8 mouse cellular contexts compared by ENCODE assay signal in the genomic region with DNA sequence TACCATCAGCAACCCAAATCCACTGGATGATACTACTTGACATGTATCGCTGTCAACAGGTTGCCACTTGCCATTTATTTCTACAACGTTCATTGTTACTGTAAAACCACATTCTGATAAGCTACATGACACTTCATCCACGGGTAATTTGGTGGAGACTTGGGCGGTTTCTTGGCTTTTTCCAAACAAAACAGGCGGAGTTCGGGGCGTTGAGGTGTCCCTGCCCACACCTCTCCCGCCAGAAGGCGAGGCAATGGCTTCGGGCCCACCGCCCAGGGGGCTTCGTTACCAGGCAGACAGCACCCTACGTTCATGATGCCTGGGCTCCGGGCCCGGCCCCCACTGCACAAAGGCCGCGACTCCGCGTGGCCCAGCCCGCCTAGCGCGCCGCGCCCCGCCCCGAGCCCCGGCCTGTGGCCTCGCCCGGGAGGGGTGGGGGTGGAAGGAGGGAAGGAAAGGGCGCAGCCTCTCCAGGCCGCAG. TPM values are rescaled to one million over a fixed set of nuclear protein-coding genes. Genes with fewer than 3 reads are reported as not detected.
DNase-seq lines count a peak whose midpoint lies in the region; ATAC-seq and TF ChIP-seq lines count a peak whose summit lies in the region.

No protein-coding gene starts in this region.

- peaks cover 41% of the 10 kb centered on the region for H3K4me1 ChIP-seq in erythroblast, embryonic 14.5 days (ENCODE audit: control insufficient read depth)
- peaks cover 22% of the 10 kb centered on the region for H3K4me1 ChIP-seq in intestine, embryonic 16.5 days (ENCODE audit: control insufficient read depth, insufficient read depth, low read length)
- peaks cover 6% of the 10 kb centered on the region for H3K4me1 ChIP-seq in stomach, postnatal 0 days (replicated peaks; ENCODE audit: control insufficient read depth, insufficient read depth)

- H3K27me3 ChIP-seq in erythroblast, embryonic 14.5 days (ENCODE audit: control insufficient read depth), result no peaks in the 10 kb centered on the region
- H3K27me3 ChIP-seq in intestine, embryonic 16.5 days (replicated peaks; ENCODE audit: control insufficient read depth, insufficient read depth, low read length), result no peaks in the 10 kb centered on the region
- H3K27me3 ChIP-seq in stomach, postnatal 0 days (ENCODE audit: control insufficient read depth, insufficient read depth, low read length), result no peaks in the 10 kb centered on the region

- peak; percentile 95 for ATAC-seq in intestine, embryonic 16.5 days
- ATAC-seq in stomach, postnatal 0 days (ENCODE audit: low FRiP score, low TSS enrichment), result peak; percentile 91

- peak overlapping the region; percentile 96 for H3K9ac ChIP-seq in intestine, embryonic 16.5 days (ENCODE audit: low read depth, low read length)
- H3K9ac ChIP-seq in stomach, postnatal 0 days (ENCODE audit: low read length), result peak overlapping the region; percentile 92

- DNase-seq in cerebellum, postnatal 10 days, result peak; percentile 81 to 82
- DNase-seq in cerebellum, adult 9-10 months, result no peak
- DNase-seq in spleen, postnatal 36 days (ENCODE audit: low spot score in 2 of 2), result peak; percentile 79
- no peak for DNase-seq in spleen, adult 12 weeks (ENCODE audit: low spot score)
- peak; percentile 80 for DNase-seq in lung, postnatal 25 days (ENCODE audit: low spot score)
- peak; percentile 88 for DNase-seq in stomach, postnatal 0 days (ENCODE audit: low spot score)

- peaks cover 49% of the 10 kb centered on the region for H3K36me3 ChIP-seq in erythroblast, embryonic 14.5 days (ENCODE audit: control insufficient read depth)
- H3K36me3 ChIP-seq in intestine, embryonic 16.5 days (ENCODE audit: control insufficient read depth, insufficient read depth, low read length), result peaks cover 8% of the 10 kb centered on the region
- H3K36me3 ChIP-seq in stomach, postnatal 0 days (ENCODE audit: control insufficient read depth, insufficient read depth, low read length), result peaks cover 9% of the 10 kb centered on the region

- H3K9me3 ChIP-seq in erythroblast, embryonic 14.5 days (ENCODE audit: control insufficient read depth, low read length), result no peaks in the 10 kb centered on the region
- H3K9me3 ChIP-seq in intestine, embryonic 16.5 days (ENCODE audit: control insufficient read depth, low read length), result no peaks in the 10 kb centered on the region
- H3K9me3 ChIP-seq in stomach, postnatal 0 days (ENCODE audit: control insufficient read depth, low read length), result no peaks in the 10 kb centered on the region

- H3K27ac ChIP-seq in intestine, embryonic 16.5 days (ENCODE audit: low read length), result peak overlapping the region; percentile 91
- peak overlapping the region; percentile 94 for H3K27ac ChIP-seq in stomach, postnatal 0 days (replicated peaks)

- TF ChIP-seq EP300 in stomach, postnatal 0 days (optimal IDR thresholded peaks at IDR 0.05), result no peak

- peak overlapping the region; percentile 97 for H3K4me3 ChIP-seq in erythroblast, embryonic 14.5 days (replicated peaks)
- H3K4me3 ChIP-seq in intestine, embryonic 16.5 days (ENCODE audit: low read length), result peak overlapping the region; percentile 97
- H3K4me3 ChIP-seq in stomach, postnatal 0 days (ENCODE audit: low read depth, low read length), result peak overlapping the region; percentile 85

- H3K4me2 ChIP-seq in intestine, embryonic 16.5 days (ENCODE audit: low read depth, low read length), result peak overlapping the region; percentile 85
- peak overlapping the region; percentile 77 for H3K4me2 ChIP-seq in stomach, postnatal 0 days (replicated peaks; ENCODE audit: low read depth)

- WGBS in intestine, embryonic 16.5 days, result under 1% methylated on average over 29 of the region's 31 CpGs
- WGBS in stomach, postnatal 0 days, result 0% methylated on average over 16 of the region's 31 CpGs

- TF ChIP-seq CTCF in stomach, postnatal 0 days (IDR thresholded peaks at IDR 0.05; ENCODE audit: low read depth), result no peak

RNA-seq across cellular contexts. Expression of gene Dgcr8, which starts 0.4 kb away (rescaled TPM):
- 0.64 and 0.95 TPM in 2 replicates for polyA plus RNA-seq in erythroblast, embryonic 14.5 days (2012)
- polyA plus RNA-seq in intestine, embryonic 16.5 days (2015; fragmentation: Nextera tagmentation; extraction: Ambion mirVana), result 17.0 and 18.9 TPM in 2 replicates
- 8.1 and 8.4 TPM in 2 replicates for polyA plus RNA-seq in stomach, postnatal 0 days (2015; fragmentation: Nextera tagmentation; extraction: Ambion mirVana)

RNA-seq across cellular contexts. Expression of gene Gm49776, which starts 30.5 kb away (rescaled TPM):
- not detected in 2 replicates for polyA plus RNA-seq in erythroblast, embryonic 14.5 days (2012)
- polyA plus RNA-seq in intestine, embryonic 16.5 days (2015; fragmentation: Nextera tagmentation; extraction: Ambion mirVana), result 1.7 TPM in 1 of 2 replicates, not detected in the other
- polyA plus RNA-seq in stomach, postnatal 0 days (2015; fragmentation: Nextera tagmentation; extraction: Ambion mirVana), result 0.67 and 1.8 TPM in 2 replicates

RNA-seq across cellular contexts. Expression of gene Ranbp1, which starts 40.1 kb away (rescaled TPM):
- polyA plus RNA-seq in erythroblast, embryonic 14.5 days (2012), result 72.2 and 86.6 TPM in 2 replicates
- polyA plus RNA-seq in intestine, embryonic 16.5 days (2015; fragmentation: Nextera tagmentation; extraction: Ambion mirVana), result 419 and 484 TPM in 2 replicates
- 236 and 273 TPM in 2 replicates for polyA plus RNA-seq in stomach, postnatal 0 days (2015; fragmentation: Nextera tagmentation; extraction: Ambion mirVana)

RNA-seq across cellular contexts. Expression of gene Trmt2a, which starts 40.1 kb away (rescaled TPM):
- 3.7 and 3.8 TPM in 2 replicates for polyA plus RNA-seq in erythroblast, embryonic 14.5 days (2012)
- polyA plus RNA-seq in intestine, embryonic 16.5 days (2015; fragmentation: Nextera tagmentation; extraction: Ambion mirVana), result 90.8 and 107 TPM in 2 replicates
- polyA plus RNA-seq in stomach, postnatal 0 days (2015; fragmentation: Nextera tagmentation; extraction: Ambion mirVana), result 35.4 and 39.8 TPM in 2 replicates

RNA-seq across cellular contexts. Expression of gene Zdhhc8, which starts 53.7 kb away (rescaled TPM):
- 0.20 and 0.31 TPM in 2 replicates for polyA plus RNA-seq in erythroblast, embryonic 14.5 days (2012)
- polyA plus RNA-seq in intestine, embryonic 16.5 days (2015; fragmentation: Nextera tagmentation; extraction: Ambion mirVana), result 4.1 TPM in 2 replicates
- polyA plus RNA-seq in stomach, postnatal 0 days (2015; fragmentation: Nextera tagmentation; extraction: Ambion mirVana), result 6.8 and 7.8 TPM in 2 replicates

Comparison
In these comparisons a context has a peak if more than half of its experiments do, and no peak if none do; other contexts are left out.
1. DNase-seq: peak in cerebellum, postnatal 10 days (2 of 2), spleen, postnatal 36 days (2 of 2), lung, postnatal 25 days (single experiment) and stomach, postnatal 0 days (single experiment); none in cerebellum, adult 9-10 months (single experiment) and spleen, adult 12 weeks (single experiment).
2. Peak in every context shown above with its lines, with median percentiles within 50 percentile points of each other: H3K4me3 ChIP-seq.